Mouse (Mus musculus) olfactory bulb, adult 2 months (tissue): ENCODE results near the gene Kazn.

Source experiments
- CTCF ChIP-seq: fragments of 200-500 bp; IDR thresholded peaks from 2 replicates; pipeline ENCODE4 v1.5.1; 2012; ENCODE audit warnings: low read depth, mild to moderate bottlenecking, low read length, moderate library complexity; ENCODE audit not compliant: insufficient read depth
- POLR2A ChIP-seq: fragments of 200-500 bp; IDR thresholded peaks from 2 replicates; pipeline ENCODE4 v1.6.1; 2012; ENCODE audit warnings: mild to moderate bottlenecking, low read depth, low read length, moderate library complexity; ENCODE audit not compliant: insufficient read depth

GRCm38 (mm10) chr4:142193780-142194179 is 45.4 kb downstream of the Kazn start:
- TF ChIP-seq CTCF, result no peak
- TF ChIP-seq POLR2A, result no peak
